Comparison of ENCODE assay signal across 21 mouse cellular contexts in genomic region chr4:154516470-154516869, GRCm38 (mm10).
A peak's percentile ranks its signal among the peaks of the same experiment; 100 is the strongest.
DNase-seq lines count a peak whose midpoint lies in the region; ATAC-seq lines count a peak whose summit lies in the region.
"Had no signal": no experiment of that assay in that cellular context is flagged by ENCODE, and none has a peak within 500 bp of the region (broad histone marks: within the 10 kb centered on the region; RNA-seq: fewer than 3 reads in every experiment).

No protein-coding gene starts in this region.

- intact Hi-C loops in heart, postnatal 25 days (cut with DNase I): no loop called here

- WGBS in heart, embryonic 11.5 days (ENCODE audit: insufficient replicate concordance): 20% methylated on average over 8 of the region's 8 CpGs
- WGBS in hindbrain, embryonic 13.5 days: 49% methylated on average over 8 of the region's 8 CpGs
- 57% methylated on average over 8 of the region's 8 CpGs for WGBS in hindbrain, embryonic 12.5 days
- 18% methylated on average over 8 of the region's 8 CpGs for WGBS in forebrain, embryonic 13.5 days
- whole genome bisulfite sequencing in midbrain, embryonic 14.5 days: 23% methylated on average over 8 of the region's 8 CpGs

- peak overlapping the region; percentile 70 for H3K27ac ChIP-seq in heart, embryonic 11.5 days (ENCODE audit: low read depth, low read length)
- peak overlapping the region; percentile 48; the same call in 1 of the 2 replicates for H3K27ac ChIP-seq in hindbrain, embryonic 13.5 days
- H3K27ac ChIP-seq in hindbrain, embryonic 12.5 days: no peak overlapping the region
- H3K27ac ChIP-seq in forebrain, embryonic 13.5 days: peak overlapping the region; percentile 66
- H3K27ac ChIP-seq in midbrain, embryonic 14.5 days (replicated peaks; ENCODE audit: low read depth, low read length): peak overlapping the region; percentile 61; the same call in 1 of the 2 replicates
- H3K27ac ChIP-seq: embryonic facial prominence, embryonic 12.5 days; kidney, embryonic 15.5 days; liver, embryonic 12.5 days; neural tube, embryonic 12.5 days; stomach, embryonic 15.5 days had no signal

- H3K27me3 ChIP-seq in heart, embryonic 11.5 days (ENCODE audit: control insufficient read depth, insufficient read depth, low read length): peaks cover 8% of the 10 kb centered on the region
- peaks cover 80% of the 10 kb centered on the region for H3K27me3 ChIP-seq in hindbrain, embryonic 13.5 days
- peaks cover 59% of the 10 kb centered on the region for H3K27me3 ChIP-seq in hindbrain, embryonic 12.5 days
- peaks cover 9% of the 10 kb centered on the region; the same call in 1 of the 2 replicates for H3K27me3 ChIP-seq in forebrain, embryonic 13.5 days
- H3K27me3 ChIP-seq in midbrain, embryonic 14.5 days (ENCODE audit: control insufficient read depth, insufficient read depth, low read length): peaks cover 7% of the 10 kb centered on the region; the same call in 1 of the 2 replicates
- H3K27me3 ChIP-seq: stomach, embryonic 15.5 days had no signal

- H3K4me3 ChIP-seq in heart, embryonic 11.5 days (ENCODE audit: low read depth, low read length): no peak overlapping the region
- no peak overlapping the region for H3K4me3 ChIP-seq in hindbrain, embryonic 13.5 days
- no peak overlapping the region for H3K4me3 ChIP-seq in hindbrain, embryonic 12.5 days
- no peak overlapping the region for H3K4me3 ChIP-seq in forebrain, embryonic 13.5 days
- no peak overlapping the region for H3K4me3 ChIP-seq in midbrain, embryonic 14.5 days (replicated peaks; ENCODE audit: low read depth, low read length)
- H3K4me3 ChIP-seq: embryonic facial prominence, embryonic 12.5 days; kidney, embryonic 15.5 days; liver, embryonic 12.5 days; neural tube, embryonic 12.5 days; stomach, embryonic 15.5 days had no signal

- no peak for DNase-seq in heart, postnatal 25 days (ENCODE audit: low spot score)
- peak; percentile 57 for DNase-seq in midbrain, embryonic 14.5 days
- no peak for DNase-seq in urinary bladder, postnatal 4 days (ENCODE audit: low spot score in 2 of 2)
- no peak for DNase-seq in kidney, adult 8-10 months
- DNase-seq: adrenal gland, postnatal 10 days; B cell, adult 2 months; cerebellum, adult 2 months; layer of hippocampus, postnatal 36 days; left cerebral cortex, postnatal 4 days; lung, embryonic 14.5 days; lung, postnatal 4 days; thymus, postnatal 14 days had no signal

- H3K36me3 ChIP-seq in heart, embryonic 11.5 days (ENCODE audit: control insufficient read depth, insufficient read depth, low read length): no peaks in the 10 kb centered on the region
- H3K36me3 ChIP-seq in hindbrain, embryonic 13.5 days: no peaks in the 10 kb centered on the region
- no peaks in the 10 kb centered on the region for H3K36me3 ChIP-seq in hindbrain, embryonic 12.5 days
- H3K36me3 ChIP-seq in forebrain, embryonic 13.5 days (ENCODE audit: poor library complexity, severe bottlenecking): 0 out of 2 replicates have a peak, but pooled peaks cover 4% of the 10 kb centered on the region
- H3K36me3 ChIP-seq in midbrain, embryonic 14.5 days (ENCODE audit: control insufficient read depth, insufficient read depth, low read length): no peaks in the 10 kb centered on the region
- H3K36me3 ChIP-seq: embryonic facial prominence, embryonic 12.5 days; kidney, embryonic 15.5 days; liver, embryonic 12.5 days; neural tube, embryonic 12.5 days; stomach, embryonic 15.5 days had no signal

- no peak overlapping the region for H3K4me2 ChIP-seq in heart, embryonic 11.5 days
- no peak overlapping the region for H3K4me2 ChIP-seq in hindbrain, embryonic 13.5 days
- H3K4me2 ChIP-seq in hindbrain, embryonic 12.5 days (replicated peaks): no peak overlapping the region
- H3K4me2 ChIP-seq in forebrain, embryonic 13.5 days: no peak overlapping the region
- no peak overlapping the region for H3K4me2 ChIP-seq in midbrain, embryonic 14.5 days (ENCODE audit: low read length)
- H3K4me2 ChIP-seq: embryonic facial prominence, embryonic 12.5 days; kidney, embryonic 15.5 days; liver, embryonic 12.5 days; lung, embryonic 14.5 days; neural tube, embryonic 12.5 days; stomach, embryonic 15.5 days had no signal

- no peak for ATAC-seq in heart, embryonic 11.5 days (replicated peaks; ENCODE audit: insufficient number of reproducible peaks, low FRiP score, low TSS enrichment)
- no peak for ATAC-seq in hindbrain, embryonic 13.5 days (ENCODE audit: low FRiP score)
- ATAC-seq in hindbrain, embryonic 12.5 days (ENCODE audit: low FRiP score): no peak
- ATAC-seq in forebrain, embryonic 13.5 days: no peak
- ATAC-seq in midbrain, embryonic 14.5 days (ENCODE audit: low FRiP score, low TSS enrichment): no peak
- ATAC-seq: liver, embryonic 12.5 days had no signal

- no peak overlapping the region for H3K9ac ChIP-seq in heart, embryonic 11.5 days (ENCODE audit: low read depth, low read length)
- no peak overlapping the region for H3K9ac ChIP-seq in hindbrain, embryonic 13.5 days
- H3K9ac ChIP-seq in hindbrain, embryonic 12.5 days: no peak overlapping the region
- H3K9ac ChIP-seq in forebrain, embryonic 13.5 days: no peak overlapping the region
- H3K9ac ChIP-seq in midbrain, embryonic 14.5 days (replicated peaks; ENCODE audit: low read length): no peak overlapping the region
- H3K9ac ChIP-seq: embryonic facial prominence, embryonic 12.5 days; kidney, embryonic 15.5 days; liver, embryonic 12.5 days; lung, embryonic 14.5 days; neural tube, embryonic 12.5 days; stomach, embryonic 15.5 days had no signal

- H3K4me1 ChIP-seq in heart, embryonic 11.5 days (ENCODE audit: control insufficient read depth, insufficient read depth, low read length): peaks cover 33% of the 10 kb centered on the region
- H3K4me1 ChIP-seq in hindbrain, embryonic 13.5 days (replicated peaks): peaks cover 33% of the 10 kb centered on the region
- peaks cover 35% of the 10 kb centered on the region for H3K4me1 ChIP-seq in hindbrain, embryonic 12.5 days
- peaks cover 63% of the 10 kb centered on the region for H3K4me1 ChIP-seq in forebrain, embryonic 13.5 days
- H3K4me1 ChIP-seq in midbrain, embryonic 14.5 days (ENCODE audit: control insufficient read depth, insufficient read depth, low read length): peaks cover 29% of the 10 kb centered on the region
- H3K4me1 ChIP-seq: liver, embryonic 12.5 days had no signal

- no peaks in the 10 kb centered on the region for H3K9me3 ChIP-seq in heart, embryonic 11.5 days (replicated peaks; ENCODE audit: control insufficient read depth, low read length)
- H3K9me3 ChIP-seq in hindbrain, embryonic 13.5 days: no peaks in the 10 kb centered on the region
- no peaks in the 10 kb centered on the region for H3K9me3 ChIP-seq in hindbrain, embryonic 12.5 days (replicated peaks)
- H3K9me3 ChIP-seq in forebrain, embryonic 13.5 days (replicated peaks): no peaks in the 10 kb centered on the region
- no peaks in the 10 kb centered on the region for H3K9me3 ChIP-seq in midbrain, embryonic 14.5 days (ENCODE audit: control insufficient read depth, low read length)
- H3K9me3 ChIP-seq: embryonic facial prominence, embryonic 12.5 days; kidney, embryonic 15.5 days; liver, embryonic 12.5 days; neural tube, embryonic 12.5 days; stomach, embryonic 15.5 days had no signal
